Mouse (Mus musculus) C2C12 (cell line): ENCODE results near the gene 2310030G06Rik.

Experiments used
- CTCF ChIP-seq: IDR thresholded peaks from one replicate; pipeline ENCODE4 v1.5.1; 2011; ENCODE audit not compliant: control insufficient read depth, insufficient read depth, insufficient read length
- FOSL1 ChIP-seq: IDR thresholded peaks from one replicate; pipeline ENCODE4 v1.8.0; 2011; ENCODE audit warnings: mild to moderate bottlenecking, low read length; ENCODE audit not compliant: poor library complexity, insufficient read depth, severe bottlenecking
- MYOD1 ChIP-seq: IDR thresholded peaks from one replicate; pipeline ENCODE4 v1.6.1; 2011; ENCODE audit warnings: low read depth; ENCODE audit not compliant: control insufficient read depth, insufficient read length
- MYOG ChIP-seq: IDR thresholded peaks from one replicate; pipeline ENCODE4 v1.6.1; 2011; ENCODE audit not compliant: control insufficient read depth, insufficient read length; ENCODE audit errors: extremely low read depth
- USF1 ChIP-seq: IDR thresholded peaks from one replicate; pipeline ENCODE4 v1.6.1; 2011; ENCODE audit warnings: low read depth, mild to moderate bottlenecking, control low read depth, moderate library complexity

DNA sequence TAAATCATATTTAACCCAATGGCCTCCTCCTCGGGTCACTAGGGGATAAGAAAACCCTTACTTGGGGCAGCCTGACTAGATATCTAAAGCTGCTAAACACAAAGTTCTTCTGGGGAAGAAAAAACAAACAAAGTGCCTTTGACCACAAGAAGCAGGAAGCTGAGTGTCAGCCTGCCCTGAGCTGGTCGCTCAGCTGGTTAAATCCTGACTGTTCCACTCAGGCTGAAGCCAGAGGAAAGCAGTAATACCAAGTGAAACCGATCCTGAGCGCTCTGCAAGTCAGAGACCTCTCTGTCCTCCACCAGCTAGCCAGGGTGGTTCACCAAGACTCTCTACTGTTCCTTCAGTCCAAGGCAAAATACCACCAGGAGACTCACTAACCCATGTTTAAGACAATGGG lies 16.7 kb downstream of the 2310030G06Rik start:
- TF ChIP-seq CTCF (no peak), MYOD1 (no peak), FOSL1 (no peak), MYOG (no peak), USF1 (no peak)
